Comparison of ENCODE assay signal across 8 mouse cellular contexts in genomic region chr17:34931061-34931734, GRCm38 (mm10). TPM values are rescaled to one million over a fixed set of nuclear protein-coding genes. Genes with fewer than 3 reads are reported as not detected.
DNase-seq lines count a peak whose midpoint lies in the region; ATAC-seq lines count a peak whose summit lies in the region.

TSS of gene Neu1 (plus strand) at chr17:34931253.

- peak; percentile 94 for ATAC-seq in megakaryocyte progenitor cell, adult 5-6 weeks (replicated peaks; ENCODE audit: poor library complexity)

- DNase-seq in adipocyte (ENCODE audit: low spot score), result peak; percentile 100
- peak; percentile 99 for DNase-seq in embryo, embryonic 10 days (ENCODE audit: low spot score)
- peak; percentile 98 for DNase-seq in gastrocnemius, postnatal 10 days
- DNase-seq in induced T-regulatory cell, adult 2 months (ENCODE audit: low read depth), result peak; percentile 99
- peak; percentile 96 to 99 for DNase-seq in left cerebral cortex, adult 9 months (ENCODE audit: low spot score in 2 of 2)
- peak; percentile 99 for DNase-seq in right cerebral cortex, postnatal 14 days
- DNase-seq in urinary bladder, postnatal 36 days (ENCODE audit: low spot score in 2 of 2), result peak; percentile 96 to 99

RNA-seq across cellular contexts. Expression of gene Neu1, which starts in this region (rescaled TPM):
- total RNA-seq in gastrocnemius, postnatal 10 days (2021), result 1 to 10 TPM; 8.3 to 8.9 TPM
- 21.6 and 24.5 TPM in 2 replicates for total RNA-seq in megakaryocyte progenitor cell, adult 5-6 weeks (2015)
- total RNA-seq in megakaryocyte progenitor cell, adult 5-6 weeks (2017), result 28.4 and 29.8 TPM in 2 replicates

Comparison
In these comparisons a context has a peak if more than half of its experiments do, and no peak if none do; other contexts are left out.
1. Peak in every context shown above with its lines: DNase-seq and ATAC-seq.